Mouse (Mus musculus) E14TG2a.4 (cell line): Measurements from ENCODE around the gene Lnx2.

Source experiments
- H3K27me3 ChIP-seq: 2 replicates; pipeline ENCODE4 v1.6.1; 2014; ENCODE audit warnings: low read length, control low read depth; ENCODE audit not compliant: insufficient read depth
- H3K36me3 ChIP-seq: 2 replicates; pipeline ENCODE4 v1.6.1; 2014; ENCODE audit warnings: low read length, control low read depth; ENCODE audit not compliant: insufficient read depth
- H3K4me1 ChIP-seq: replicated peaks from 2 replicates; pipeline ENCODE4 v1.6.1; 2014; ENCODE audit warnings: low read depth, low read length, control low read depth
- H3K4me3 ChIP-seq: replicated peaks from 2 replicates; pipeline ENCODE4 v1.5.1; 2014; ENCODE audit warnings: mild to moderate bottlenecking, low read length
- H3K9me3 ChIP-seq: 2 replicates; pipeline ENCODE4 v1.6.1; 2014; ENCODE audit warnings: low read length, control low read depth
- CTCF ChIP-seq: conservative IDR thresholded peaks from 2 replicates; pipeline ENCODE4 v1.5.1; 2014; ENCODE audit warnings: low read length
- NANOG ChIP-seq: IDR thresholded peaks from 2 replicates; pipeline ENCODE4 v1.6.1; 2014; ENCODE audit warnings: borderline replicate concordance, low read length, mixed read lengths
- POU5F1 ChIP-seq: IDR thresholded peaks from 2 replicates; pipeline ENCODE4 v1.6.1; 2014; ENCODE audit warnings: low read length, borderline replicate concordance

Lnx2 gene

DNA sequence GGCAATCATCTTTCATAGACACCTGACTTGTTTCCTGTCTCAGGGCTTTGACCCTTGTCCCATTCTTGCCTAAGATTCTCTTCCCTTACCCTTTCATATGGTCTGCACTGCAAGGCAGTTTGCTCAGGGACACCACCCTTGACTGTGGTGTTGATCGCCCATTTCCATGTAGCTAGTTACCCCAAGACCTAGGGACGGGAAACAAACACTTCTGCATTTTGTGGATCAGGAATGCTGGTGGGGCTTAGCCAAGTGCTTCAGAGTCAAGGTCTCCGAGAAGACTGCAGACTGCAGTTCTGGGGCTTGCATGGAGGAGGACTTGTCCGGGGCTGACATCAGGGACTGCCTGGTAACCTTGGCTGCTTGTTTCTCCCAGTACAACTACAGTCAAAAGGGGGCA, 10.4 kb upstream of the Lnx2 start:
- Histone ChIP-seq H3K36me3 (peaks cover 82% of the 10 kb centered on the region), H3K4me1 (peaks cover 52% of the 10 kb centered on the region), H3K4me3 (no peak overlapping the region), H3K27me3 (no peaks in the 10 kb centered on the region), H3K9me3 (no peaks in the 10 kb centered on the region)
- TF ChIP-seq NANOG (peak; percentile 22; the same call in 1 of the 2 replicates), POU5F1 (no peak), CTCF (no peak)

GRCm38 (mm10) chr5:147085201-147085894, 9.0 kb upstream of the Lnx2 start:
- peaks cover 63% of the 10 kb centered on the region for H3K4me1 ChIP-seq
- H3K9me3 ChIP-seq, result no peaks in the 10 kb centered on the region
- no peaks in the 10 kb centered on the region for H3K27me3 ChIP-seq
- no peak overlapping the region for H3K4me3 ChIP-seq
- peaks cover 88% of the 10 kb centered on the region for H3K36me3 ChIP-seq
- no peak for TF ChIP-seq NANOG
- TF ChIP-seq CTCF, result no peak
- TF ChIP-seq POU5F1, result no peak

GRCm38 (mm10) chr5:147078110-147078900, 1.9 kb upstream of the Lnx2 start:
- H3K27me3 ChIP-seq, result peaks cover 2% of the 10 kb centered on the region; the same call in 1 of the 2 replicates
- no peak for TF ChIP-seq NANOG
- no peak for TF ChIP-seq CTCF
- TF ChIP-seq POU5F1, result no peak
- H3K36me3 ChIP-seq, result peaks cover 46% of the 10 kb centered on the region
- H3K4me3 ChIP-seq, result peak overlapping the region; percentile 94
- H3K9me3 ChIP-seq, result no peaks in the 10 kb centered on the region
- H3K4me1 ChIP-seq, result peaks cover 69% of the 10 kb centered on the region

DNA sequence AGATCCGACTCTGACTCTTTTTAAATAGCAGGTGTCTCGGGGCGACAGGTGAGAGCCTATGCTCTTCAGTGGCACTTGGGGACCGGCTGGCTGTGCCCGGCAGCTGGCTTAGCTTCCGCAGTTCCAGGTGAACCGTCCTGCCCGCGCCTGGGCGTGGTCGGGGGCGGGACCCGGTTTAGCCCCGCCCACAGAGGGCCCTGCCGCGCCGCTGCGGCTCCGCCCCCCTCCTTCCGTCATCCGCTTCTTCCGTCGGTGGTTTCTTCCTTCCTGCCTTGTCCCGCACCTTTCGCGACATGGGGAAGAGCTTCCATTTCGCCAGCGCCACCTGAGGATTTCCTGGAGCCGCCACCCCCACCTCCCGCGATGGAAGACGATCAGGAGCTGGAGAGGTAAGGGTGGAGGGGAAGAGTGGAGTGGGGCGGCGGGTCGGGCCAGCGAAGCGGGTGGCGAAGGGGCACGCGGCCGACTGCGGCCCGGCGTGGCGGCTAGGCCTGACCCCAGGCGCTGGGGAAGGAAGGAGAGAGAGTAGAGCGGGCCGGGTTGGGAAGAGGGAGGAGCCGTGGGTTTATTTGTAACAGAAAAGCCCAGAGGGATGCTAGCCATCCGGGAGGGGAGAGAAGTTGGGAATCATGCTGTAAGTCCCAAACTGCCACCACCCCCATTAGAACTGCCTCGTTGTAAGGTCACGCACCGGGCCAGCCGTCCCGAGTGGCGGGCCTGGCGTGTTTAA, 1.1 kb upstream of the Lnx2 start:
- Histone ChIP-seq H3K9me3 (no peaks in the 10 kb centered on the region), H3K4me3 (peak overlapping the region; percentile 94), H3K4me1 (peaks cover 75% of the 10 kb centered on the region), H3K27me3 (peaks cover 2% of the 10 kb centered on the region; the same call in 1 of the 2 replicates), H3K36me3 (peaks cover 40% of the 10 kb centered on the region)
- TF ChIP-seq CTCF (no peak), NANOG (no peak), POU5F1 (no peak)

GRCm38 (mm10) chr5:147076799-147077165, 396 bp upstream of the Lnx2 start, which contains the start of gene Polr1d:
Polr1d (plus strand) TSS chr5:147077050.
- H3K36me3 ChIP-seq, result peaks cover 34% of the 10 kb centered on the region
- peak within 1 kb of the TSS; percentile 94 for H3K4me3 ChIP-seq
- H3K27me3 ChIP-seq, result peaks cover 2% of the 10 kb centered on the region; the same call in 1 of the 2 replicates
- TF ChIP-seq POU5F1 (no peak), NANOG (no peak), CTCF (no peak)
- H3K4me1 ChIP-seq, result peaks cover 79% of the 10 kb centered on the region
- no peaks in the 10 kb centered on the region for H3K9me3 ChIP-seq

DNA sequence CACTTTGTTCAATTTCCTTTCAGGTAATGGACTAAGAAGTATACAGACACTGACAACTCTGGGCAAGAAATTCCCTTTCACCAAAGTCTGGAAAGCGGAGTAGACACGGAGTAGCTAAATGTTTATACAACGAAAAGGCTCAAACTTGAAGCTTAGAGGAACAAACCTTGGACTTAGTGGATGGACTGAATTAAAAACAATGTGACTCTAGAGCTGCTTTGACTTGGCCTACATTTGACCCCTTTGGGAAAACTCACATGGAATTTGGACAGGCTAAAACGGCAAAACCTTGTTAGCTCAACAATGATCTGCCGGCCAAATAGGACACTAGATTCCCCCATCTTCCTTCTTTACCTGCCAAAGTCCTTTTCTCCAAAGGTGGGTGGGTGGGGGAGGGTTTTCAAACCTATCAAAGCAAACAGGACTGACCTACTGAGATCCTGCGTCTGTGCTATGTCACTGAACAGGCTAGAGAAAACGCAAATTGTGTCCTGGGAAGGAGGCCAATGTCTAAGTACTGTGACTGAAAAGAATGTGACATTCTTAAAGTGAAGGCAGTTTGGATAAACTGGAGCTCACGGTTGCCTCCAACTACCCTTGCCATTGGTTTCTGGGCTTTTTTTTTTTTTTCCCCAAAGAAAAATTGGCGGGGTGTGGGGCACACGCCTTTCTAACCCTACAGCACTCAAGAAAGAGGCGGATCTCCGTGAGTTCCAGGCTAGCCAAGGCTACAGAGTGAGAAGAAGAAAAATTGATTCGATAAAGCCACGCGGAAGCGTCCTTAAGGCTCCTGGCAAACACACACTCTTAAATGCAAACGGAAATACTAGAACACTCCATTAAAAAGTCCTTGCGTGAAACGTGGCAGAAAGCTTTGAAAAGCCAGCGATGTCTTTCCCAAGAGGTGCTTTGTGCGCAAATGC, 1.0 kb downstream of the Lnx2 start:
- no peaks in the 10 kb centered on the region for H3K9me3 ChIP-seq
- H3K36me3 ChIP-seq, result peaks cover 20% of the 10 kb centered on the region
- TF ChIP-seq POU5F1, result no peak
- H3K27me3 ChIP-seq, result peaks cover 2% of the 10 kb centered on the region; the same call in 1 of the 2 replicates
- H3K4me1 ChIP-seq, result peaks cover 79% of the 10 kb centered on the region
- peak overlapping the region; percentile 94 for H3K4me3 ChIP-seq

DNA sequence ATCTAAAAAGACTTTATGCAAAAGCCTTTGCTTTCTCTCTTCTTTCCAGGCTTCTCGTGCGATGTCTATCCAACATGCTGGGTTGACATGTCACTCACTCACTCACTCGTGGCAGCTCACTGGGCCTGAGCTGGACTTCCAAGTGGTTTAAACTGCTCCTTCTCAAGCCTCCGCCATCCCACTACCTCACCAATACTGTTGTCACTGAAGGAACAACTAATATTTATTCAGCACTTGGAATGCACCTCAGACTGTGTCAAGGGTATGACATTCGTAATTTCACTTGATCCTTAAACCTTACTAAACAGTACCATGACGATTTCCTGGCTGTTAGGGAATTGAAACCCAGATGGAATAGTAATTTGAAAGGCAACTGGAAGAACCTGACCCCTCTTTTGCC, 2.6 kb downstream of the Lnx2 start:
- H3K27me3 ChIP-seq, result peaks cover 2% of the 10 kb centered on the region; the same call in 1 of the 2 replicates
- TF ChIP-seq CTCF, result no peak
- no peak for TF ChIP-seq POU5F1
- no peak for TF ChIP-seq NANOG
- H3K9me3 ChIP-seq, result no peaks in the 10 kb centered on the region
- H3K4me1 ChIP-seq, result peaks cover 71% of the 10 kb centered on the region
- H3K4me3 ChIP-seq, result no peak overlapping the region
- peaks cover 5% of the 10 kb centered on the region for H3K36me3 ChIP-seq
